Mouse (Mus musculus) erythroblast, embryonic 14.5 days (primary cell): ENCODE measurements around the gene Gipr. TPM values are rescaled to one million over a fixed set of nuclear protein-coding genes. Genes with fewer than 3 reads are reported as not detected.

Experiments used
- H3K27me3 ChIP-seq: 2 replicates; pipeline ENCODE4 v1.6.1; 2012; ENCODE audit warnings: inconsistent platforms; ENCODE audit not compliant: control insufficient read depth
- H3K36me3 ChIP-seq: 2 replicates; pipeline ENCODE4 v1.6.1; 2012; ENCODE audit warnings: mild to moderate bottlenecking, inconsistent platforms; ENCODE audit not compliant: control insufficient read depth
- H3K4me1 ChIP-seq: 2 replicates; pipeline ENCODE4 v1.6.1; 2012; ENCODE audit warnings: inconsistent platforms; ENCODE audit not compliant: control insufficient read depth
- H3K4me3 ChIP-seq: replicated peaks from 2 replicates; pipeline ENCODE3; 2012; ENCODE audit warnings: moderate library complexity, mild to moderate bottlenecking, inconsistent platforms
- H3K9me3 ChIP-seq: 2 replicates; pipeline ENCODE4 v1.6.1; 2012; ENCODE audit warnings: low read length, inconsistent platforms, mixed read lengths; ENCODE audit not compliant: control insufficient read depth
- GATA1 ChIP-seq: IDR thresholded peaks from 2 replicates; pipeline ENCODE4 v1.6.1; 2012; ENCODE audit warnings: low read length, inconsistent platforms, mixed read lengths
- TAL1 ChIP-seq: IDR thresholded peaks from 3 replicates; pipeline ENCODE4 v1.6.1; 2012; ENCODE audit warnings: low read length, inconsistent platforms, mixed read lengths
- polyA plus RNA-seq: library from polyadenylated mRNA; stranded (reverse); fragments of >175 nt; gene quantifications from 2 replicates; pipeline ENCODE4 v1.2.3, GENCODE M21; 2012

The Gipr gene
- polyA plus RNA-seq, 1 experiment: not detected

- H3K4me1 ChIP-seq: peaks cover 21% of the 10 kb centered on the region
- no peaks in the 10 kb centered on the region for H3K9me3 ChIP-seq
- H3K36me3 ChIP-seq: peaks cover 34% of the 10 kb centered on the region
- no peak overlapping the region for H3K4me3 ChIP-seq
- no peaks in the 10 kb centered on the region for H3K27me3 ChIP-seq
- no peak for TF ChIP-seq GATA1
- no peak for TF ChIP-seq TAL1
Observed at GRCm38 (mm10) chr7:19124713-19125112, 41.2 kb downstream of the Gipr start.

- Histone ChIP-seq H3K4me3 (no peak overlapping the region), H3K4me1 (peaks cover 36% of the 10 kb centered on the region), H3K9me3 (peaks cover 13% of the 10 kb centered on the region), H3K27me3 (peaks cover 12% of the 10 kb centered on the region), H3K36me3 (peaks cover 14% of the 10 kb centered on the region)
- no peak for TF ChIP-seq TAL1
- TF ChIP-seq GATA1: no peak
Observed at GRCm38 (mm10) chr7:19121686-19122085, 44.2 kb downstream of the Gipr start.

GRCm38 (mm10) chr7:19119631-19120429 lies 46.1 kb downstream of the Gipr start, which contains the start of gene Fbxo46:
Gene Fbxo46, plus strand, starts transcription at chr7:19119859.
- no peak for TF ChIP-seq TAL1

GRCm38 (mm10) chr7:19119083-19119482 lies 46.8 kb downstream of the Gipr start:
- peaks cover 12% of the 10 kb centered on the region for H3K27me3 ChIP-seq
- no peaks in the 10 kb centered on the region; the same call in none of the 2 replicates for H3K36me3 ChIP-seq
- H3K4me1 ChIP-seq: peaks cover 36% of the 10 kb centered on the region
- peaks cover 13% of the 10 kb centered on the region for H3K9me3 ChIP-seq
- TF ChIP-seq TAL1 (no peak), GATA1 (no peak)
- H3K4me3 ChIP-seq: peak overlapping the region; percentile 77

More at GRCm38 (mm10) chr7:19119631-19120429, 46.1 kb downstream of the Gipr start, which contains the start of gene Fbxo46:
- H3K36me3 ChIP-seq: peaks cover 3% of the 10 kb centered on the region
- peaks cover 12% of the 10 kb centered on the region for H3K27me3 ChIP-seq
- H3K4me1 ChIP-seq: peaks cover 36% of the 10 kb centered on the region
- peak within 1 kb of the TSS; percentile 77 for H3K4me3 ChIP-seq
- peaks cover 13% of the 10 kb centered on the region for H3K9me3 ChIP-seq

- peak within 1 kb of the TSS; percentile 77 for H3K4me3 ChIP-seq
Observed at GRCm38 (mm10) chr7:19118028-19118771, 47.7 kb downstream of the Gipr start, which contains the start of gene Gm4969. Gene Gm4969, minus strand, starts transcription at chr7:19118368.

GRCm38 (mm10) chr7:19109565-19109964 lies 56.4 kb downstream of the Gipr start:
- no peaks in the 10 kb centered on the region for H3K4me1 ChIP-seq
- H3K9me3 ChIP-seq: no peaks in the 10 kb centered on the region
- TF ChIP-seq GATA1 (no peak), TAL1 (no peak)
- H3K4me3 ChIP-seq: no peak overlapping the region
- H3K36me3 ChIP-seq: no peaks in the 10 kb centered on the region
- peaks cover 20% of the 10 kb centered on the region for H3K27me3 ChIP-seq

More at GRCm38 (mm10) chr7:19118028-19118771, 47.7 kb downstream of the Gipr start, which contains the start of gene Gm4969:
- TF ChIP-seq TAL1 (no peak), GATA1 (no peak)
- Histone ChIP-seq H3K9me3 (peaks cover 13% of the 10 kb centered on the region), H3K36me3 (no peaks in the 10 kb centered on the region; the same call in 1 of the 2 replicates), H3K27me3 (peaks cover 12% of the 10 kb centered on the region), H3K4me1 (peaks cover 36% of the 10 kb centered on the region)

GRCm38 (mm10) chr7:19107436-19107835 lies 58.5 kb downstream of the Gipr start:
- Histone ChIP-seq H3K27me3 (peaks cover 17% of the 10 kb centered on the region), H3K36me3 (no peaks in the 10 kb centered on the region), H3K4me1 (no peaks in the 10 kb centered on the region), H3K4me3 (no peak overlapping the region), H3K9me3 (no peaks in the 10 kb centered on the region)
- TF ChIP-seq TAL1: no peak

Other genes with a start within 250 kb of the Gipr start
- not detected in 2 replicates for gene Nova2, start 240.2 kb downstream of the Gipr start, polyA plus RNA-seq
- not detected in 2 replicates for gene Nanos2, start 178.7 kb downstream of the Gipr start, polyA plus RNA-seq
- gene Mypop, start 174.9 kb downstream of the Gipr start, polyA plus RNA-seq: 0.02 TPM in 1 of 2 replicates, not detected in the other
- gene Irf2bp1, start 162.1 kb downstream of the Gipr start, polyA plus RNA-seq: 5.0 and 5.5 TPM in 2 replicates
- gene Foxa3, start 142.6 kb downstream of the Gipr start, polyA plus RNA-seq: 0.05 and 0.07 TPM in 2 replicates
- 21.6 and 22.6 TPM in 2 replicates for gene Sympk, start 141.8 kb downstream of the Gipr start, polyA plus RNA-seq
- gene Rsph6a, start 111.4 kb downstream of the Gipr start, polyA plus RNA-seq: 0.06 TPM in 1 of 2 replicates, not detected in the other
- gene Dmwd, start 89.9 kb downstream of the Gipr start, polyA plus RNA-seq: 8.5 and 10.2 TPM in 2 replicates
- gene Dmpk, start 82.3 kb downstream of the Gipr start, polyA plus RNA-seq: 6.0 TPM in 2 replicates
- 0.23 and 0.34 TPM in 2 replicates for gene Six5, start 71.5 kb downstream of the Gipr start, polyA plus RNA-seq
- gene Gm4969, start 47.8 kb downstream of the Gipr start, polyA plus RNA-seq: 0.05 TPM in 1 of 2 replicates, not detected in the other
- 1.9 TPM in 2 replicates for gene Fbxo46, start 46.3 kb downstream of the Gipr start, polyA plus RNA-seq
- gene Qpctl, start 16.8 kb downstream of the Gipr start, polyA plus RNA-seq: 0.61 and 0.66 TPM in 2 replicates
- gene Snrpd2, start 16.4 kb downstream of the Gipr start, polyA plus RNA-seq: 9.5 and 12.3 TPM in 2 replicates
- gene Eml2, start 10.3 kb upstream of the Gipr start, polyA plus RNA-seq: 0.25 and 0.57 TPM in 2 replicates
- gene Gpr4, start 46.4 kb upstream of the Gipr start, polyA plus RNA-seq: not detected in 2 replicates
- 2.1 and 2.3 TPM in 2 replicates for gene Opa3, start 62.2 kb upstream of the Gipr start, polyA plus RNA-seq
- 17.7 TPM in 2 replicates for gene Vasp, start 105.7 kb upstream of the Gipr start, polyA plus RNA-seq
- not detected in 2 replicates for gene Ppm1n, start 113.9 kb upstream of the Gipr start, polyA plus RNA-seq
- 0.29 and 0.44 TPM in 2 replicates for gene Rtn2, start 116.5 kb upstream of the Gipr start, polyA plus RNA-seq
- 7.8 and 8.8 TPM in 2 replicates for gene Fosb, start 143.9 kb upstream of the Gipr start, polyA plus RNA-seq
- gene Ercc1, start 178.7 kb upstream of the Gipr start, polyA plus RNA-seq: 3.4 and 3.6 TPM in 2 replicates
- gene Cd3eap, start 193.4 kb upstream of the Gipr start, polyA plus RNA-seq: 0.70 and 0.83 TPM in 2 replicates
- 0.96 and 1.0 TPM in 2 replicates for gene Ppp1r13l, start 193.6 kb upstream of the Gipr start, polyA plus RNA-seq
- gene Ercc2, start 215.9 kb upstream of the Gipr start, polyA plus RNA-seq: 1.4 and 1.6 TPM in 2 replicates
- gene Klc3, start 238.0 kb upstream of the Gipr start, polyA plus RNA-seq: not detected in 2 replicates
- not detected in 2 replicates for gene Ckm, start 238.6 kb upstream of the Gipr start, polyA plus RNA-seq